Mouse (Mus musculus) urinary bladder, postnatal 10 days (tissue): ENCODE measurements around the gene Smtn.

ENCODE experiments used
- DNase-seq: peaks from one replicate; pipeline ENCODE4 v3.0.0; 2022; ENCODE audit warnings: low spot score

Smtn gene

GRCm38 (mm10) chr11:3526979-3527738 is 13.3 kb downstream of the Smtn start:
- no peak for DNase-seq

- no peak for DNase-seq
These were observed 14.2 kb downstream of the Smtn start for GRCm38 (mm10) chr11:3526207-3526606.

GRCm38 (mm10) chr11:3525560-3525959 is 14.9 kb downstream of the Smtn start:
- DNase-seq, result no peak

- DNase-seq, result no peak
These were observed 16.4 kb downstream of the Smtn start for GRCm38 (mm10) chr11:3523840-3524582.

- no peak for DNase-seq
These were observed 18.0 kb downstream of the Smtn start for GRCm38 (mm10) chr11:3522285-3523000.

GRCm38 (mm10) chr11:3521339-3522224 is 18.8 kb downstream of the Smtn start:
- no peak for DNase-seq

- DNase-seq, result no peak
These were observed 19.5 kb downstream of the Smtn start for GRCm38 (mm10) chr11:3520919-3521318.

- DNase-seq, result no peak
These were observed 20.5 kb downstream of the Smtn start for GRCm38 (mm10) chr11:3519756-3520398.

GRCm38 (mm10) chr11:3519051-3519726 is 21.2 kb downstream of the Smtn start:
- no peak for DNase-seq

- DNase-seq, result no peak
These were observed 22.3 kb downstream of the Smtn start for GRCm38 (mm10) chr11:3517846-3518732.

- DNase-seq, result no peak
These were observed 23.3 kb downstream of the Smtn start for GRCm38 (mm10) chr11:3516859-3517845.

- no peak for DNase-seq
These were observed 24.3 kb downstream of the Smtn start for GRCm38 (mm10) chr11:3516121-3516520.

- DNase-seq, result no peak
These were observed 24.8 kb downstream of the Smtn start for GRCm38 (mm10) chr11:3515637-3516036.

- DNase-seq, result no peak
These were observed 25.2 kb downstream of the Smtn start for GRCm38 (mm10) chr11:3515216-3515615.

- DNase-seq, result peak; percentile 66
These were observed 25.8 kb downstream of the Smtn start, which contains the start of gene Selenom for GRCm38 (mm10) chr11:3514529-3515054. TSS of gene Selenom (plus strand) at chr11:3514684.

- DNase-seq, result no peak
These were observed 27.1 kb downstream of the Smtn start for GRCm38 (mm10) chr11:3513291-3513690.

- no peak for DNase-seq
These were observed 30.1 kb downstream of the Smtn start for GRCm38 (mm10) chr11:3510321-3510720.
